Mouse (Mus musculus): ENCODE measurements around the gene Phldb2. TPM values are rescaled to one million over a fixed set of nuclear protein-coding genes. Genes with fewer than 3 reads are reported as not detected.

The Phldb2 gene
- polyA plus RNA-seq, 1 experiment from 2014 or later: 32.9 TPM

DNA sequence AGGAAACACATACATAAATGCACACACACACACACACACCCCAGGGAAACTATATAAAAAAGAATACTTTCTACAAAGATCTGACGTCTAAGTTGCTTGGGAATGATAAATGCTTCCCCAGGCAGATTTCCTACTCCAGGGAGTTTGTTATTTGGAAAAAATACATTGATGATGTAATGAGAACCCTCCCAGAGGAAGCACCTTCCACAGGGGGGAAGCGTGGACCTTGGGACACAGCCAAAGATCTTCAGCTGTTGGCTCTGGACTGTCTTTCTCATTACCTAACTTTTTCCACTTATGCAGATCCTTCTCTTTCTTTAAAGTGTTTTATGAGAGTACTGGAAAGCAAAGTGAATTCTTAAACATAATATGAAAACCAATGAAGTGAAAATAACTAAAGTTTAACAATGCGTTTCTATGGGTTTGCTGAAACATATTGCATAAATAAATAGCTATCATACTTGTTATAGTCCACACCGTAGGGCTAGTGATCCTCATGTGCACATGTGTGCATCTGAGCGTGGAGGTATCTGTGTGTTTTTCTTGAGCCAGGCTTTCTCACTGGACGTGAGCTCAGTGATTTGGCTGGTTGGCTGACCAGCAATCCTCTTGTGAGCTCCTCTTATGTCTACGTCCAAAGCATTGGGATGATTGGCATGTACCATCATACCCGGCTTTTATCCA is 30.7 kb downstream of the Phldb2 start:
- no peak overlapping the region for H3K4me3 ChIP-seq
- H3K4me2 ChIP-seq (replicated peaks): no peak overlapping the region
- no peak overlapping the region for H3K27ac ChIP-seq
- ATAC-seq (ENCODE audit: low FRiP score, low read depth): no peak
- no peaks in the 10 kb centered on the region for H3K9me3 ChIP-seq
- H3K36me3 ChIP-seq: no peaks in the 10 kb centered on the region
- WGBS: 77% methylated on average over 8 of the region's 8 CpGs
- no peaks in the 10 kb centered on the region for H3K27me3 ChIP-seq (replicated peaks)
- H3K4me1 ChIP-seq: peaks cover 6% of the 10 kb centered on the region; the same call in 1 of the 2 replicates
- H3K9ac ChIP-seq: no peak overlapping the region

- Histone ChIP-seq H3K36me3 (no peaks in the 10 kb centered on the region), H3K4me3 (no peak overlapping the region), H3K27ac (no peak overlapping the region), H3K4me2 (replicated peaks) (no peak overlapping the region), H3K9ac (no peak overlapping the region), H3K4me1 (peaks cover 6% of the 10 kb centered on the region; the same call in 1 of the 2 replicates), H3K27me3 (replicated peaks) (no peaks in the 10 kb centered on the region), H3K9me3 (no peaks in the 10 kb centered on the region)
- no peak for ATAC-seq (ENCODE audit: low FRiP score, low read depth)
- WGBS: 87% methylated on average over 8 of the region's 8 CpGs
Measured at GRCm38 (mm10) chr16:45919572-45919971, 33.8 kb downstream of the Phldb2 start.

- Histone ChIP-seq H3K9me3 (no peaks in the 10 kb centered on the region), H3K27ac (no peak overlapping the region), H3K4me1 (no peaks in the 10 kb centered on the region), H3K27me3 (replicated peaks) (no peaks in the 10 kb centered on the region), H3K4me3 (no peak overlapping the region), H3K4me2 (replicated peaks) (no peak overlapping the region), H3K9ac (no peak overlapping the region), H3K36me3 (no peaks in the 10 kb centered on the region)
- WGBS: 87% methylated on average over 8 of the region's 8 CpGs
- ATAC-seq (ENCODE audit: low FRiP score, low read depth): no peak
Measured at GRCm38 (mm10) chr16:45903595-45903994, 49.8 kb downstream of the Phldb2 start.

GRCm38 (mm10) chr16:45898459-45898858 is 54.9 kb downstream of the Phldb2 start:
- ATAC-seq (ENCODE audit: low FRiP score, low read depth): no peak
- Histone ChIP-seq H3K27ac (no peak overlapping the region), H3K9me3 (no peaks in the 10 kb centered on the region), H3K27me3 (replicated peaks) (no peaks in the 10 kb centered on the region), H3K4me2 (replicated peaks) (no peak overlapping the region), H3K4me1 (no peaks in the 10 kb centered on the region), H3K36me3 (no peaks in the 10 kb centered on the region), H3K4me3 (no peak overlapping the region), H3K9ac (no peak overlapping the region)
- WGBS: 90% methylated on average over 3 of the region's 3 CpGs

- Histone ChIP-seq H3K4me2 (replicated peaks) (no peak overlapping the region), H3K27me3 (replicated peaks) (no peaks in the 10 kb centered on the region), H3K36me3 (no peaks in the 10 kb centered on the region), H3K9ac (no peak overlapping the region), H3K4me3 (no peak overlapping the region), H3K4me1 (no peaks in the 10 kb centered on the region), H3K27ac (no peak overlapping the region), H3K9me3 (no peaks in the 10 kb centered on the region)
- 66% methylated on average over 2 of the region's 2 CpGs for WGBS
- ATAC-seq (ENCODE audit: low FRiP score, low read depth): no peak
Measured at GRCm38 (mm10) chr16:45896587-45896986, 56.8 kb downstream of the Phldb2 start.

DNA sequence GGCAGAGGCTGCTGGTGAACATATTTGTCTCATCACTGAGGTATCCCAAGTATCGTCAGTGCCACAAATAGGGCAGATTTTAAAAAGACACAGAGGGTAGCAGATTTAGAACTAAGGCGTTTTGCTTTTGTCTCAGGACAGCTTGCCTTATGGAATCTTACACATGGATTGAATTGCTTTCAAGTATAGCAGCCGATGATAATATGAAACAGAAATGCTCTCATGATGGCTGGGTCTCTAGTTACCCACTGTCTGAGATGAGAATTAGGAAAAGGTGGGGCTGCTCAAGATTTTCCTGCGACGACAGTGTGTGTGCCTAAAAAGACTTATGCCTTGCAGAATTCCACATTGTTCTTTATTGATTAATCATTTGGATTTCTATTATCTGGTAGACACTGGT is 58.4 kb downstream of the Phldb2 start:
- H3K36me3 ChIP-seq: no peaks in the 10 kb centered on the region
- H3K9me3 ChIP-seq: no peaks in the 10 kb centered on the region
- no peak overlapping the region for H3K4me2 ChIP-seq (replicated peaks)
- 66% methylated on average over 5 of the region's 5 CpGs for WGBS
- no peaks in the 10 kb centered on the region for H3K27me3 ChIP-seq (replicated peaks)
- no peak overlapping the region for H3K27ac ChIP-seq
- no peak overlapping the region for H3K9ac ChIP-seq
- ATAC-seq (ENCODE audit: low FRiP score, low read depth): no peak
- no peak overlapping the region for H3K4me3 ChIP-seq
- no peaks in the 10 kb centered on the region for H3K4me1 ChIP-seq

DNA sequence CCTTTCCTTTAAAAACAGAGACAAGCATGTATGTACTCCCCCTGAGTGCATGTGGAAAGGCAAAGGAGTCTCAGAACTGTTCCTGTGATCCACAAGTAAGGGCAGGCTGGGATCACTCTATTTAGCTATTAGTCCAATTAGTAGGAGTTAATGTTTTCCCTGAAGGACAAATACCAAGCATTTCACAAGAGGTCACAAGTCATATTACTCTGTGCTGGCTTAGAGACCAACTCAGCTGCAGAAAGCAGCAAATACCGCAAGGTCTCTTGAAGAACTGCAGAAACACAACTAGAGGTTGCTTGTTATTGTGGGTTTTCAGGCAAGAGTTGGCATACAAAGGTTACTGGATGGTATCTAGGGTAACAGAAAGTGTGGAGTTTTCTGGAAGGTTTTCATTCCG is 59.6 kb downstream of the Phldb2 start:
- Histone ChIP-seq H3K4me1 (no peaks in the 10 kb centered on the region), H3K9ac (no peak overlapping the region), H3K36me3 (no peaks in the 10 kb centered on the region), H3K27ac (no peak overlapping the region), H3K27me3 (replicated peaks) (no peaks in the 10 kb centered on the region), H3K4me3 (no peak overlapping the region), H3K9me3 (no peaks in the 10 kb centered on the region), H3K4me2 (replicated peaks) (no peak overlapping the region)
- WGBS: 91% methylated on average over 2 of the region's 2 CpGs
- ATAC-seq (ENCODE audit: low FRiP score, low read depth): no peak

DNA sequence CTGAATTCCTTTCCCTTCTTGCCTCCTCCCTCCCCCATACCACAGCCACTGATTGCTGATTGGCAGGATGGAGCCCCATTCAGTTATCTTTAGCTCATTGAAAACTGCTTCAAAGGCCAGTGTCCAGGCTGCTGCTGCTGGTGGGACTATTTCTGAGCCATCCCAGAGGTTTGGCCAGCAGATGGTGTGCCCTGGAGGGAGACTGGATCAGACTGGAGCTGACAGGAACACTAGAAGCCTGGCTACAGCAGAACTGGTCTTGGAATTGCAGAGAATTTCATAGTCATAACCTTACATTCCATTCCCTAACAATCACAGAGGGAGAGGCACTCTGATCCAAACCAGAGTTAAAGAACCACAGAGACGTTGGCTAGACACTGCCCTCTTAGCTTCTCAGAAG is 60.5 kb downstream of the Phldb2 start:
- H3K9me3 ChIP-seq: no peaks in the 10 kb centered on the region
- H3K4me2 ChIP-seq (replicated peaks): no peak overlapping the region
- no peak overlapping the region for H3K27ac ChIP-seq
- WGBS: 46% methylated on average over 1 of the region's 1 CpGs
- no peak overlapping the region for H3K4me3 ChIP-seq
- no peaks in the 10 kb centered on the region for H3K4me1 ChIP-seq
- no peak for ATAC-seq (ENCODE audit: low FRiP score, low read depth)
- no peaks in the 10 kb centered on the region for H3K36me3 ChIP-seq
- H3K27me3 ChIP-seq (replicated peaks): no peaks in the 10 kb centered on the region
- no peak overlapping the region for H3K9ac ChIP-seq

GRCm38 (mm10) chr16:45890471-45891200 is 62.8 kb downstream of the Phldb2 start:
- H3K36me3 ChIP-seq: no peaks in the 10 kb centered on the region
- H3K9me3 ChIP-seq: no peaks in the 10 kb centered on the region
- 79% methylated on average over 4 of the region's 4 CpGs for WGBS
- ATAC-seq (ENCODE audit: low FRiP score, low read depth): no peak
- no peak overlapping the region for H3K27ac ChIP-seq
- H3K9ac ChIP-seq: no peak overlapping the region
- H3K4me3 ChIP-seq: no peak overlapping the region
- H3K4me2 ChIP-seq (replicated peaks): no peak overlapping the region
- H3K4me1 ChIP-seq: no peaks in the 10 kb centered on the region
- no peaks in the 10 kb centered on the region for H3K27me3 ChIP-seq (replicated peaks)

- ATAC-seq (ENCODE audit: low FRiP score, low read depth): no peak
- WGBS: 69% methylated on average over 4 of the region's 4 CpGs
Measured at GRCm38 (mm10) chr16:45889636-45890035, 63.8 kb downstream of the Phldb2 start.

DNA sequence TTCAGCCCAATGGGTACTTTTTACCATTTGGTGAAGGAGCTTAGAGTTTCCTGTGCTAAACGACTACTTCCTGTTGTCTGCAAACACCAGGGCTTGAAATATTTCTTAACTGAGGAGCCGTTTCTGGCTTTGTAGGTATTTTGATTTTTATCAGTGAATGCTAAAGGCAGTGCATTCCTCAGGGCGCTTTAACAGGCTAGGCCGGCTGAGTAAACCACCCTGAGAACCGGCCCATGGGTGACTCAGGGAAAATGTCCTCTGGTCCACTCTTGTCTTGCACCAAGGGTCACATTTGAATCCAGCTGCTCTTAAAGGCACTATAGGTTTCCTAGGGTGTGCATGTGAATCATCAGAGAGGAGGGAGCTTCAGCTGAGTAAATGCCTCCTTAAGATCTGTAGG is 66.8 kb downstream of the Phldb2 start:
- Histone ChIP-seq H3K4me2 (replicated peaks) (no peak overlapping the region), H3K4me3 (no peak overlapping the region), H3K27me3 (replicated peaks) (no peaks in the 10 kb centered on the region), H3K9me3 (no peaks in the 10 kb centered on the region), H3K36me3 (no peaks in the 10 kb centered on the region), H3K9ac (no peak overlapping the region), H3K27ac (no peak overlapping the region), H3K4me1 (no peaks in the 10 kb centered on the region)
- no peak for ATAC-seq (ENCODE audit: low FRiP score, low read depth)
- 80% methylated on average over 5 of the region's 5 CpGs for WGBS

More at GRCm38 (mm10) chr16:45889636-45890035, 63.8 kb downstream of the Phldb2 start:
- H3K4me2 ChIP-seq (replicated peaks): no peak overlapping the region
- H3K4me1 ChIP-seq: no peaks in the 10 kb centered on the region
- no peak overlapping the region for H3K9ac ChIP-seq
- H3K27ac ChIP-seq: no peak overlapping the region
- H3K9me3 ChIP-seq: no peaks in the 10 kb centered on the region
- no peaks in the 10 kb centered on the region for H3K36me3 ChIP-seq
- H3K4me3 ChIP-seq: no peak overlapping the region
- no peaks in the 10 kb centered on the region for H3K27me3 ChIP-seq (replicated peaks)

GRCm38 (mm10) chr16:45884194-45884593 is 69.2 kb downstream of the Phldb2 start:
- no peaks in the 10 kb centered on the region for H3K4me1 ChIP-seq
- WGBS: 84% methylated on average over 2 of the region's 2 CpGs
- no peak for ATAC-seq (ENCODE audit: low FRiP score, low read depth)
- no peak overlapping the region for H3K9ac ChIP-seq
- H3K27me3 ChIP-seq (replicated peaks): no peaks in the 10 kb centered on the region
- no peak overlapping the region for H3K27ac ChIP-seq
- no peaks in the 10 kb centered on the region for H3K36me3 ChIP-seq
- no peak overlapping the region for H3K4me3 ChIP-seq
- no peak overlapping the region for H3K4me2 ChIP-seq (replicated peaks)
- no peaks in the 10 kb centered on the region for H3K9me3 ChIP-seq
